Mouse (Mus musculus) G1E (cell line): ENCODE results near the gene Hook2.

Experiments used
- CTCF ChIP-seq: IDR thresholded peaks from 2 replicates; pipeline ENCODE4 v1.5.1; 2012; ENCODE audit warnings: low read depth, low read length, inconsistent platforms, mixed read lengths
- GATA1 ChIP-seq: IDR thresholded peaks from 2 replicates; pipeline ENCODE4 v1.6.1; 2012; ENCODE audit warnings: borderline replicate concordance, low read length, inconsistent platforms, mixed read lengths

DNA sequence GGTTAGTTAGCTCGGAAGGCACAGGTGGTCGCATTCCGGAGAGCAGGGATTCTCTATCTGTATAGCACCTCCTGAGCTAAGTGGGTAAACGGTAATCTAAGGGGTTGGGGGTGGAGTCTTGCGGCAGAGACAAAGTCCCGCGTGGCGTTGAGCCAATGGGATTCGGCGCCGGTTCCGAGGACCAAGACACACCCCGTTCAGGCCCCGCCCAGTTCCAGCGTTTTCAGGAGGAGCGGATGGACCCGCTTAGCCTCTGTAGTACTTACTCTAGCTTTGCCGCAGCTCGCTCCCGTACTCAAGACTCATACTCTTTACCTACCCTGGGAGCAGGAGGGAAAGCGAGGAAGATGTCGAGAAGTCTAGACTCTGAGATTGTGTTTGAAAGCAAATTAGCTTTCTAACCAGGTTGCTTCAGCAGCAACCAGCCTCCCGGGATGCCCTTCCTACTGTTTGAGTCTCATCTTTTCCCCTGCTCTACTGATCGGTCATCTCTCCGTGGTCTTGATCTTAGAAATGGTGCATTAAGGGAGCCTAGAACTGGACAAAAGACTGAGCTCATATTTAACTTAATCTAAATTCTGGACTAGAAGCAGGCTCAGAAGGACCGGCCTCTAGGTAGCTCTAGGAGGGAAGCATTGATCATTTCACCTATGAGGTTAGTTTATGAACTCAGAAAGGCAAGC lies 45.8 kb upstream of the Hook2 start:
- TF ChIP-seq CTCF (no peak), GATA1 (no peak)
